Mouse (Mus musculus): ENCODE results near the gene Pip4k2a. TPM values are rescaled to one million over a fixed set of nuclear protein-coding genes. Genes with fewer than 3 reads are reported as not detected.

The Pip4k2a gene
- polyA plus RNA-seq, 1 experiment from 2014 or later = 7.5 TPM

GRCm38 (mm10) chr2:18947669-18948459 is 50.1 kb downstream of the Pip4k2a start:
- H3K36me3 ChIP-seq (replicated peaks) = no peaks in the 10 kb centered on the region
- WGBS = 64% methylated on average over 7 of the region's 7 CpGs
- no peak overlapping the region for H3K4me3 ChIP-seq
- peaks cover 12% of the 10 kb centered on the region for H3K4me1 ChIP-seq
- H3K27me3 ChIP-seq (ENCODE audit: poor library complexity, severe bottlenecking) = no peaks in the 10 kb centered on the region
- no peak for DNase-seq (ENCODE audit: extremely low spot score, low spot score)
- no peaks in the 10 kb centered on the region for H3K9me3 ChIP-seq
- no peak overlapping the region for H3K27ac ChIP-seq

GRCm38 (mm10) chr2:18945438-18945837 is 52.5 kb downstream of the Pip4k2a start:
- Histone ChIP-seq H3K4me3 (no peak overlapping the region), H3K27ac (no peak overlapping the region), H3K4me1 (peaks cover 17% of the 10 kb centered on the region), H3K9me3 (no peaks in the 10 kb centered on the region), H3K36me3 (replicated peaks) (no peaks in the 10 kb centered on the region), H3K27me3 (ENCODE audit: poor library complexity, severe bottlenecking) (no peaks in the 10 kb centered on the region)
- DNase-seq (ENCODE audit: extremely low spot score, low spot score) = no peak
- WGBS = 70% methylated on average over 1 of the region's 1 CpGs

- no peak for DNase-seq (ENCODE audit: extremely low spot score, low spot score)
- no peak overlapping the region for H3K4me3 ChIP-seq
- 0 out of 2 replicates have a peak, but pooled peaks cover 6% of the 10 kb centered on the region for H3K27me3 ChIP-seq (ENCODE audit: poor library complexity, severe bottlenecking)
- H3K4me1 ChIP-seq = peaks cover 28% of the 10 kb centered on the region
- no peak overlapping the region for H3K27ac ChIP-seq
- H3K36me3 ChIP-seq (replicated peaks) = no peaks in the 10 kb centered on the region
- no peaks in the 10 kb centered on the region for H3K9me3 ChIP-seq
- WGBS = 91% methylated on average over 2 of the region's 2 CpGs
Observed at GRCm38 (mm10) chr2:18943930-18944329, 54.0 kb downstream of the Pip4k2a start.

DNA sequence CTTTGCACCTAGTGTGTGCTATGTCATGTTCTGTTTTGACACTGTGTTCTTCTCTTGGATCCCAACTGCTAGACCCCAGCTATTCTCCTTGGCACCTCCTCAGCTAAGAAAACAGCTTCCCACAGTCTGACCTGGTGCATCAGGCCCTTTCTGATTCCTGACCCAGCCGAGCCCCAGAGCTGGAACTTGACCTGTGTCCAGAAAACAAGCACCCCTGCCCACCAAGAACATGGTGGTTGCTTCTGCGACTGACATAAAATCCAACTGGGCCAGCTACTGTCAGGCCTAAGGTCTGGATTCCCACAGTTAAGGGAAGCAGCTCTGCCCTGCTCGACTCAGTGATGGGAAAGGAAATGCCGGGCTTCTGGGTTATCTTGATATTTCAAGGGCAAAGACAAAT is 54.6 kb downstream of the Pip4k2a start:
- Histone ChIP-seq H3K27me3 (ENCODE audit: poor library complexity, severe bottlenecking) (0 out of 2 replicates have a peak, but pooled peaks cover 6% of the 10 kb centered on the region), H3K9me3 (no peaks in the 10 kb centered on the region), H3K27ac (no peak overlapping the region), H3K4me3 (no peak overlapping the region), H3K36me3 (replicated peaks) (no peaks in the 10 kb centered on the region), H3K4me1 (peaks cover 34% of the 10 kb centered on the region)
- no peak for DNase-seq (ENCODE audit: extremely low spot score, low spot score)
- WGBS = 81% methylated on average over 4 of the region's 4 CpGs

DNA sequence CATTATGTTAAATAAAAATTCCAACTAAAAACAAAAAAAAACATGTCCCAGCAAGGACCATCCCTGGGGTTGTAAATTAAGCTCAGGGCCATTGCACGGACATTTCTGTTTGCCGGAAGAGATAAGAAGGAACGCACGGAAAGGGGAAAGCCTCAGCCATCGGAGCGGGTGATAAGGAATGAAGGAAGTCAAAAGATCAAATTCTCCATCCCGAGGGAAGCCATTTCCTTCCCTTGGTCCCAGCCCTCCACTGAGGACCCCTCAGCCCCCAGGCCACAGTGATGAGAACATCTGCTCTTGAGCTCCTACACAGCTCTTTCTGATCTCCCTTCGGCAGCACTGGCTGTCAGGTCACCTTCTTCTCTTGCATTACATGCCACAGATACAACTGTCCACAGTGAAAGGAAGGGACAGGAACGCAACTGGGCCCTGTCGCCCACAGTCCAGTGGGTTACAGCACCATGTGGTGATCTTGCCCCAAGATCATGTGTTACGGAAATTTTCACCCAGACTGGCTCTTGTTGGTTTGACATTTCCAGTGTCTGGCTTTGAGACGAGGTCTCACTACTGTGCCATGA is 57.1 kb downstream of the Pip4k2a start:
- Histone ChIP-seq H3K36me3 (replicated peaks) (no peaks in the 10 kb centered on the region), H3K9me3 (no peaks in the 10 kb centered on the region), H3K27me3 (ENCODE audit: poor library complexity, severe bottlenecking) (peaks cover 17% of the 10 kb centered on the region), H3K4me3 (no peak overlapping the region), H3K27ac (0 out of 2 replicates have a peak overlapping the region, but pooled peaks have one; percentile 20), H3K4me1 (peaks cover 38% of the 10 kb centered on the region)
- 84% methylated on average over 12 of the region's 12 CpGs for WGBS
- no peak for DNase-seq (ENCODE audit: extremely low spot score, low spot score)

GRCm38 (mm10) chr2:18938923-18939329 is 59.0 kb downstream of the Pip4k2a start:
- Histone ChIP-seq H3K27me3 (ENCODE audit: poor library complexity, severe bottlenecking) (peaks cover 21% of the 10 kb centered on the region), H3K4me3 (no peak overlapping the region), H3K9me3 (no peaks in the 10 kb centered on the region), H3K27ac (no peak overlapping the region), H3K4me1 (peaks cover 47% of the 10 kb centered on the region), H3K36me3 (replicated peaks) (no peaks in the 10 kb centered on the region)
- 10% methylated on average over 8 of the region's 8 CpGs for WGBS
- no peak for DNase-seq (ENCODE audit: extremely low spot score, low spot score)

DNA sequence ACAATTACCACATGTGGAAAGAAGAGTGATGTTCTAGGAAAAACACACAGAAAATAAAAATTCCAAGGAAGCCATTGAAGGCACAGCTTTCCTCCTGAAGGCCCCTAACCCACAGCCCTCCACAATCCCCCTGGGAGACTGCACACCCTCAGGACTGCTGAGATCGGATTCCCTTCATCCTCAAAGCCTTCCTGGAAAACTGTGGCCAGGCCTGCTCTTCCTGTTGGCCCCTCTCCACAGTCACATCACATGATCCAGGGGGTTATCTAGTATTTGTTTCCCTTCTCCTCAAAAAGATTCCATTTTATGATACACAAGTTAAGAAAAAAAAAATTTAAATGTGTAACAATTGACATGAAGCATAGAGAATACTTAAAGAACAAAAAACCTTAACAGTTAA is 59.7 kb downstream of the Pip4k2a start:
- no peak for DNase-seq (ENCODE audit: extremely low spot score, low spot score)
- 23% methylated on average over 1 of the region's 1 CpGs for WGBS
- Histone ChIP-seq H3K27ac (no peak overlapping the region), H3K36me3 (replicated peaks) (no peaks in the 10 kb centered on the region), H3K27me3 (ENCODE audit: poor library complexity, severe bottlenecking) (peaks cover 21% of the 10 kb centered on the region), H3K4me3 (no peak overlapping the region), H3K9me3 (no peaks in the 10 kb centered on the region), H3K4me1 (peaks cover 54% of the 10 kb centered on the region)

DNA sequence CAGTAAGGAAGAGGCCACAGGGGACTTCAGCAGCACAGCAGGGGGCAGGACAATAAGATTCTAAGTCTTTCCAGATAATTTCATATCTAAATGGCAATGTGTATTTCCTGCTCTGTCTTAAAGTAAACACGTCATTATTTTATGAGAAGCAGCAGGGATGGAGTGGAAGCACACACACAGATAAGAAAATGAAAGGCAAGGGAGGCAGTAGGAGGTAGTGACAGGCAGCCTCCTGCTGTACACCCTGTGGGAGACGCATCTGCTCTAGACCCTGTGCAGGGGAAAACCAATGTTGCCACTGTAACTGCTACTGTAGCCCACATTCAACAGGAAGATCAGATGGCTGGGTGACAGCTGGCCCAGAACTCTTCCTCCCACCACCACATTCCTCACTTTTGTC is 60.3 kb downstream of the Pip4k2a start:
- peaks cover 60% of the 10 kb centered on the region for H3K4me1 ChIP-seq

DNA sequence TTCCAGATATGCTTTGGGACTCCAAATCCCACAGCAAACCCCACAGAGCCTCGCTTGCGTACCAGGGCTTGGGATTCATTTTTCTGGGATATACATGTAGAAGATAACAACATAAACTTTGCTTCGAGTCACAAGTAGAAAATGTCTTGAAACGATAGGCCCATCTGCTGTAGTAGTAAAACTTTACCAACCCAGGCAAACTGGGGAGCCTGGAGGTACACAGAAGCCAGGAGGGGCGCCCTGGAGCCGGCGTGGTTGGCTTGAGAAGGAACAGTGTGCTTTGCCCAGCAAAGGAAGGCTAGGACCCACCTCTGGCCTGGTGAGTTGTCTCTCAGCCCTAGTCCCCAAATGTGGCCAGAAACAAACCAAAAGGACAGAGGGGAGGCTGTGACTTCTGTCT is 61.5 kb downstream of the Pip4k2a start:
- DNase-seq (ENCODE audit: extremely low spot score, low spot score) = no peak
- WGBS = 92% methylated on average over 7 of the region's 7 CpGs
- Histone ChIP-seq H3K27ac (no peak overlapping the region), H3K9me3 (no peaks in the 10 kb centered on the region), H3K36me3 (replicated peaks) (no peaks in the 10 kb centered on the region), H3K4me1 (peaks cover 67% of the 10 kb centered on the region), H3K27me3 (ENCODE audit: poor library complexity, severe bottlenecking) (peaks cover 21% of the 10 kb centered on the region), H3K4me3 (no peak overlapping the region)

More for the DNA sequence above, 60.3 kb downstream of the Pip4k2a start:
- no peak overlapping the region for H3K27ac ChIP-seq
- H3K4me3 ChIP-seq = no peak overlapping the region
- no peak for DNase-seq (ENCODE audit: extremely low spot score, low spot score)
- no peaks in the 10 kb centered on the region for H3K9me3 ChIP-seq
- H3K27me3 ChIP-seq (ENCODE audit: poor library complexity, severe bottlenecking) = peaks cover 21% of the 10 kb centered on the region
- WGBS = 73% methylated on average over 2 of the region's 2 CpGs
- H3K36me3 ChIP-seq (replicated peaks) = no peaks in the 10 kb centered on the region

GRCm38 (mm10) chr2:18935581-18936027 is 62.3 kb downstream of the Pip4k2a start:
- Histone ChIP-seq H3K9me3 (no peaks in the 10 kb centered on the region), H3K4me3 (no peak overlapping the region), H3K4me1 (peaks cover 61% of the 10 kb centered on the region), H3K36me3 (replicated peaks) (no peaks in the 10 kb centered on the region), H3K27ac (no peak overlapping the region), H3K27me3 (ENCODE audit: poor library complexity, severe bottlenecking) (peaks cover 21% of the 10 kb centered on the region)
- WGBS = 92% methylated on average over 2 of the region's 2 CpGs
- no peak for DNase-seq (ENCODE audit: extremely low spot score, low spot score)

- Histone ChIP-seq H3K9me3 (no peaks in the 10 kb centered on the region), H3K36me3 (replicated peaks) (no peaks in the 10 kb centered on the region), H3K27ac (no peak overlapping the region), H3K27me3 (ENCODE audit: poor library complexity, severe bottlenecking) (peaks cover 14% of the 10 kb centered on the region), H3K4me3 (no peak overlapping the region), H3K4me1 (peaks cover 52% of the 10 kb centered on the region)
- DNase-seq (ENCODE audit: extremely low spot score, low spot score) = no peak
- WGBS = 94% methylated on average over 9 of the region's 9 CpGs
Observed at GRCm38 (mm10) chr2:18934131-18934530, 63.8 kb downstream of the Pip4k2a start.

GRCm38 (mm10) chr2:18933418-18933817 is 64.5 kb downstream of the Pip4k2a start:
- Histone ChIP-seq H3K4me3 (no peak overlapping the region), H3K27ac (no peak overlapping the region), H3K9me3 (no peaks in the 10 kb centered on the region), H3K36me3 (replicated peaks) (no peaks in the 10 kb centered on the region), H3K4me1 (peaks cover 45% of the 10 kb centered on the region), H3K27me3 (ENCODE audit: poor library complexity, severe bottlenecking) (peaks cover 14% of the 10 kb centered on the region)
- DNase-seq (ENCODE audit: extremely low spot score, low spot score) = no peak
- 17% methylated on average over 7 of the region's 7 CpGs for WGBS
